Mouse (Mus musculus) liver, postnatal 0 days (tissue): Measurements from ENCODE around the gene Smarcd1. TPM values are rescaled to one million over a fixed set of nuclear protein-coding genes. Genes with fewer than 3 reads are reported as not detected.
A peak's percentile ranks its signal among the peaks of the same experiment; 100 is the strongest.

Experiments
- ATAC-seq: fragments of 200-750 bp; cut with Nextera tagmentation; 2 replicates; pipeline ENCODE4 v1.8.0; 2017; ENCODE audit warnings: mild to moderate bottlenecking, moderate library complexity
- DNase-seq: peaks from one replicate; pipeline ENCODE4 v3.0.0-alpha.2; 2016
- H3K27ac ChIP-seq: fragments of 300-500 bp; sonication (generic); 2 replicates; pipeline ENCODE4 v1.5.1; 2014; ENCODE audit warnings: antibody characterized with exemption, moderate library complexity, mild to moderate bottlenecking, low read depth
- H3K27me3 ChIP-seq: fragments of 300-500 bp; sonication (generic); 2 replicates; pipeline ENCODE4 v1.6.1; 2014; ENCODE audit warnings: low read length, control low read depth, mixed read lengths; ENCODE audit not compliant: insufficient read depth
- H3K36me3 ChIP-seq: fragments of 300-500 bp; sonication (generic); replicated peaks from 2 replicates; pipeline ENCODE4 v1.6.1; 2014; ENCODE audit warnings: mild to moderate bottlenecking, control low read depth, low read length, moderate library complexity, mixed read lengths; ENCODE audit not compliant: insufficient read depth
- H3K4me1 ChIP-seq: fragments of 300-500 bp; sonication (generic); 2 replicates; pipeline ENCODE4 v1.6.1; 2014; ENCODE audit warnings: antibody characterized with exemption, mild to moderate bottlenecking, control low read depth; ENCODE audit not compliant: insufficient read depth
- H3K4me2 ChIP-seq: fragments of 300-500 bp; sonication (generic); 2 replicates; pipeline ENCODE4 v1.6.1; 2014; ENCODE audit warnings: low read depth, mild to moderate bottlenecking, low read length, moderate library complexity, mixed read lengths
- H3K4me3 ChIP-seq: fragments of 300-500 bp; sonication (generic); 2 replicates; pipeline ENCODE4 v1.5.1; 2014; ENCODE audit warnings: low read depth, low read length
- H3K9ac ChIP-seq: fragments of 300-500 bp; sonication (generic); replicated peaks from 2 replicates; pipeline ENCODE4 v1.6.1; 2014; ENCODE audit warnings: mild to moderate bottlenecking, moderate library complexity
- H3K9me3 ChIP-seq: fragments of 300-500 bp; sonication (generic); 2 replicates; pipeline ENCODE4 v1.6.1; 2016; ENCODE audit warnings: mild to moderate bottlenecking, control low read depth, low read length, mixed read lengths
- CTCF ChIP-seq: sonication (generic); IDR thresholded peaks from 2 replicates; pipeline ENCODE4 v1.5.1; 2016; ENCODE audit warnings: antibody characterized with exemption, low read depth
- EP300 ChIP-seq: IDR thresholded peaks from 2 replicates; pipeline ENCODE4 v1.6.1; 2016; ENCODE audit warnings: antibody characterized with exemption, low read depth, mild to moderate bottlenecking
- WGBS: fragments of 180-500 bp; shearing (Covaris S2); extraction: QIAGEN DNeasy Blood & Tissue Kit; methylation state at CpG from one replicate; pipeline ENCODE4 v1.1.7; 2014; ENCODE audit not compliant: insufficient replicate concordance; 5-methylcytosine and 5-hydroxymethylcytosine counted together
- polyA plus RNA-seq: library from polyadenylated mRNA; unstranded; fragments of >200 nt; fragmentation: Nextera tagmentation; extraction: Ambion mirVana; gene quantifications from 2 replicates; pipeline ENCODE4 v1.2.1, GENCODE M21; 2015

Gene Smarcd1
- polyA plus RNA-seq, 1 experiment from 2014 or later: 5.3 TPM

GRCm38 (mm10) chr15:99716814-99717213, 14.9 kb downstream of the Smarcd1 start:
- no peak overlapping the region for H3K4me3 ChIP-seq
- 81% methylated on average over 12 of the region's 12 CpGs for WGBS

GRCm38 (mm10) chr15:99717386-99718334, 15.7 kb downstream of the Smarcd1 start, which contains the start of gene Gpd1:
Gpd1 (plus strand) TSS chr15:99717515.
- DNase-seq (peak; percentile 59), ATAC-seq (no peak)
- H3K4me2 ChIP-seq: peak within 1 kb of the TSS; percentile 64
- peak within 1 kb of the TSS; percentile 50 for H3K4me3 ChIP-seq
- peaks cover 1% of the 10 kb centered on the region; the same call in 1 of the 2 replicates for H3K36me3 ChIP-seq
- TF ChIP-seq CTCF: no peak
- no peak for TF ChIP-seq EP300
- peak within 1 kb of the TSS; percentile 88 for H3K27ac ChIP-seq
- H3K9ac ChIP-seq: peak within 1 kb of the TSS; percentile 68
- H3K27me3 ChIP-seq: no peaks in the 10 kb centered on the region
- 48% methylated on average over 23 of the region's 26 CpGs for WGBS
- H3K4me1 ChIP-seq: peaks cover 28% of the 10 kb centered on the region
- no peaks in the 10 kb centered on the region for H3K9me3 ChIP-seq

More at GRCm38 (mm10) chr15:99716814-99717213, 14.9 kb downstream of the Smarcd1 start:
- DNase-seq: no peak
- H3K4me1 ChIP-seq: peaks cover 35% of the 10 kb centered on the region
- H3K4me2 ChIP-seq: no peak overlapping the region
- ATAC-seq: no peak
- no peaks in the 10 kb centered on the region for H3K9me3 ChIP-seq
- H3K27ac ChIP-seq: 0 out of 2 replicates have a peak overlapping the region, but pooled peaks have one; percentile 13
- H3K27me3 ChIP-seq: no peaks in the 10 kb centered on the region
- peaks cover 7% of the 10 kb centered on the region for H3K36me3 ChIP-seq
- H3K9ac ChIP-seq: no peak overlapping the region
- TF ChIP-seq CTCF (no peak), EP300 (no peak)

GRCm38 (mm10) chr15:99718461-99719021, 16.6 kb downstream of the Smarcd1 start:
- Histone ChIP-seq H3K36me3 (peaks cover 3% of the 10 kb centered on the region; the same call in 1 of the 2 replicates), H3K9me3 (no peaks in the 10 kb centered on the region), H3K27me3 (no peaks in the 10 kb centered on the region), H3K4me2 (peak overlapping the region; percentile 64), H3K4me1 (peaks cover 31% of the 10 kb centered on the region), H3K4me3 (peak overlapping the region; percentile 50), H3K27ac (peak overlapping the region; percentile 88), H3K9ac (peak overlapping the region; percentile 68)
- DNase-seq: peak; percentile 50
- peak; percentile 46 for ATAC-seq
- WGBS: 56% methylated on average over 9 of the region's 9 CpGs
- TF ChIP-seq EP300 (0 out of 2 replicates have a peak, but pooled peaks have one; percentile 47), CTCF (no peak)

GRCm38 (mm10) chr15:99719865-99720264, 17.9 kb downstream of the Smarcd1 start:
- TF ChIP-seq EP300 (no peak), CTCF (no peak)
- no peaks in the 10 kb centered on the region for H3K9me3 ChIP-seq
- no peaks in the 10 kb centered on the region for H3K27me3 ChIP-seq
- ATAC-seq (no peak), DNase-seq (no peak)
- H3K4me3 ChIP-seq: no peak overlapping the region
- 74% methylated on average over 8 of the region's 8 CpGs for WGBS
- H3K27ac ChIP-seq: no peak overlapping the region
- H3K4me2 ChIP-seq: no peak overlapping the region; the same call in 1 of the 2 replicates
- 0 out of 2 replicates have a peak, but pooled peaks cover 3% of the 10 kb centered on the region for H3K36me3 ChIP-seq
- peaks cover 42% of the 10 kb centered on the region for H3K4me1 ChIP-seq
- no peak overlapping the region for H3K9ac ChIP-seq

- H3K4me3 ChIP-seq: no peak overlapping the region
- ATAC-seq: no peak
- DNase-seq: peak; percentile 21
- H3K36me3 ChIP-seq: 0 out of 2 replicates have a peak, but pooled peaks cover 3% of the 10 kb centered on the region
- H3K4me1 ChIP-seq: peaks cover 21% of the 10 kb centered on the region
- H3K27me3 ChIP-seq: no peaks in the 10 kb centered on the region
- no peak overlapping the region for H3K27ac ChIP-seq
- no peaks in the 10 kb centered on the region for H3K9me3 ChIP-seq
- TF ChIP-seq EP300 (no peak), CTCF (no peak)
- WGBS: 72% methylated on average over 25 of the region's 25 CpGs
- H3K4me2 ChIP-seq: no peak overlapping the region
- H3K9ac ChIP-seq: no peak overlapping the region
Observed at GRCm38 (mm10) chr15:99721921-99722743, 20.2 kb downstream of the Smarcd1 start.
